Mouse (Mus musculus) hindbrain, embryonic 11.5 days (tissue): Measurements from ENCODE around the gene Ncan. TPM values are rescaled to one million over a fixed set of nuclear protein-coding genes. Genes with fewer than 3 reads are reported as not detected.

ENCODE experiments used
- ATAC-seq: fragments of 200-750 bp; cut with Nextera tagmentation; 2 replicates; pipeline ENCODE4 v1.8.0; 2017; ENCODE audit warnings: mild to moderate bottlenecking, moderate TSS enrichment, moderate library complexity; ENCODE audit not compliant: low FRiP score
- DNase-seq: peaks from one replicate; pipeline ENCODE4 v3.0.0-alpha.2; 2015; ENCODE audit warnings: low spot score
- H3K27ac ChIP-seq: fragments of 300-500 bp; sonication (generic); 2 replicates; pipeline ENCODE4 v1.5.1; 2014; ENCODE audit warnings: mild to moderate bottlenecking, low read depth, low read length
- H3K27me3 ChIP-seq: fragments of 300-500 bp; sonication (generic); 2 replicates; pipeline ENCODE4 v1.6.1; 2014; ENCODE audit warnings: mild to moderate bottlenecking, low read length, moderate library complexity, mixed read lengths; ENCODE audit not compliant: control insufficient read depth, insufficient read depth
- H3K36me3 ChIP-seq: fragments of 300-500 bp; sonication (generic); 2 replicates; pipeline ENCODE4 v1.6.1; 2014; ENCODE audit warnings: mild to moderate bottlenecking, low read length, moderate library complexity, mixed read lengths; ENCODE audit not compliant: control insufficient read depth, insufficient read depth
- H3K4me1 ChIP-seq: fragments of 300-500 bp; sonication (generic); replicated peaks from 2 replicates; pipeline ENCODE4 v1.6.1; 2014; ENCODE audit warnings: low read length, mixed read lengths; ENCODE audit not compliant: control insufficient read depth, insufficient read depth
- H3K4me2 ChIP-seq: fragments of 300-500 bp; sonication (generic); replicated peaks from 2 replicates; pipeline ENCODE4 v1.6.1; 2014; ENCODE audit warnings: mild to moderate bottlenecking, low read depth, low read length
- H3K4me3 ChIP-seq: fragments of 300-500 bp; sonication (generic); 2 replicates; pipeline ENCODE4 v1.5.1; 2014; ENCODE audit warnings: low read depth, low read length
- H3K9ac ChIP-seq: fragments of 300-500 bp; sonication (generic); 2 replicates; pipeline ENCODE4 v1.6.1; 2014; ENCODE audit warnings: low read depth, low read length
- H3K9me3 ChIP-seq: fragments of 300-500 bp; sonication (generic); 2 replicates; pipeline ENCODE4 v1.6.1; 2016; ENCODE audit warnings: low read length; ENCODE audit not compliant: control insufficient read depth
- WGBS: fragments of 180-500 bp; shearing (Covaris S2); extraction: QIAGEN DNeasy Blood & Tissue Kit; methylation state at CpG from one replicate; pipeline ENCODE4 v1.1.7; 2014; 5-methylcytosine and 5-hydroxymethylcytosine counted together
- polyA plus RNA-seq: library from polyadenylated mRNA; unstranded; fragments of >200 nt; fragmentation: Nextera tagmentation; extraction: Ambion mirVana; gene quantifications from 2 replicates; pipeline ENCODE4 v1.2.1, GENCODE M21; 2014

Gene Ncan
- polyA plus RNA-seq, 1 experiment from 2014 or later: 74.5 TPM

GRCm38 (mm10) chr8:70104506-70104905, 16.2 kb downstream of the Ncan start:
- H3K4me2 ChIP-seq: no peak overlapping the region
- H3K9me3 ChIP-seq: no peaks in the 10 kb centered on the region
- 0 out of 2 replicates have a peak, but pooled peaks cover 1% of the 10 kb centered on the region for H3K27me3 ChIP-seq
- ATAC-seq (peak; percentile 52; the same call in 1 of the 2 replicates), DNase-seq (peak; percentile 31)
- H3K4me3 ChIP-seq: no peak overlapping the region
- H3K36me3 ChIP-seq: peaks cover 7% of the 10 kb centered on the region; the same call in 1 of the 2 replicates
- no peak overlapping the region for H3K9ac ChIP-seq
- 19% methylated on average over 6 of the region's 6 CpGs for WGBS
- H3K27ac ChIP-seq: no peak overlapping the region
- no peaks in the 10 kb centered on the region for H3K4me1 ChIP-seq

- H3K4me3 ChIP-seq: no peak overlapping the region
- H3K36me3 ChIP-seq: peaks cover 18% of the 10 kb centered on the region
- no peak overlapping the region for H3K4me2 ChIP-seq
- ATAC-seq: no peak
- 91% methylated on average over 8 of the region's 8 CpGs for whole genome bisulfite sequencing
- no peaks in the 10 kb centered on the region for H3K27me3 ChIP-seq
- DNase-seq: no peak
- no peak overlapping the region for H3K27ac ChIP-seq
- H3K9me3 ChIP-seq: no peaks in the 10 kb centered on the region; the same call in 1 of the 2 replicates
- H3K9ac ChIP-seq: no peak overlapping the region
- H3K4me1 ChIP-seq: no peaks in the 10 kb centered on the region
These were observed 20.4 kb downstream of the Ncan start for GRCm38 (mm10) chr8:70100241-70100640.

GRCm38 (mm10) chr8:70099276-70099675, 21.4 kb downstream of the Ncan start:
- H3K4me2 ChIP-seq: no peak overlapping the region
- 82% methylated on average over 8 of the region's 8 CpGs for WGBS
- H3K9me3 ChIP-seq: no peaks in the 10 kb centered on the region; the same call in 1 of the 2 replicates
- no peaks in the 10 kb centered on the region for H3K4me1 ChIP-seq
- H3K9ac ChIP-seq: no peak overlapping the region
- no peak overlapping the region for H3K4me3 ChIP-seq
- H3K27me3 ChIP-seq: no peaks in the 10 kb centered on the region
- peaks cover 21% of the 10 kb centered on the region for H3K36me3 ChIP-seq
- DNase-seq: no peak
- no peak for ATAC-seq
- H3K27ac ChIP-seq: no peak overlapping the region

GRCm38 (mm10) chr8:70092786-70093185, 27.9 kb downstream of the Ncan start:
- 0 out of 2 replicates have a peak, but pooled peaks cover 8% of the 10 kb centered on the region for H3K4me1 ChIP-seq
- ATAC-seq (no peak), DNase-seq (no peak)
- peaks cover 10% of the 10 kb centered on the region for H3K36me3 ChIP-seq
- no peak overlapping the region for H3K27ac ChIP-seq
- no peak overlapping the region for H3K9ac ChIP-seq
- no peak overlapping the region for H3K4me3 ChIP-seq
- peaks cover 19% of the 10 kb centered on the region for H3K27me3 ChIP-seq
- WGBS: 72% methylated on average over 8 of the region's 8 CpGs
- no peaks in the 10 kb centered on the region; the same call in 1 of the 2 replicates for H3K9me3 ChIP-seq
- H3K4me2 ChIP-seq: no peak overlapping the region

- H3K4me3 ChIP-seq: no peak overlapping the region
- no peak overlapping the region for H3K9ac ChIP-seq
- no peak overlapping the region for H3K27ac ChIP-seq
- ATAC-seq (peak; percentile 26; the same call in 1 of the 2 replicates), DNase-seq (peak; percentile 59)
- peaks cover 52% of the 10 kb centered on the region for H3K27me3 ChIP-seq
- peaks cover 10% of the 10 kb centered on the region; the same call in 1 of the 2 replicates for H3K4me1 ChIP-seq
- no peak overlapping the region for H3K4me2 ChIP-seq
- H3K9me3 ChIP-seq: no peaks in the 10 kb centered on the region
- H3K36me3 ChIP-seq: no peaks in the 10 kb centered on the region
- WGBS: 46% methylated on average over 9 of the region's 9 CpGs
These were observed 31.2 kb downstream of the Ncan start for GRCm38 (mm10) chr8:70089296-70089960.

GRCm38 (mm10) chr8:70087836-70088650, 32.6 kb downstream of the Ncan start:
- peak overlapping the region; percentile 35 for H3K9ac ChIP-seq
- ATAC-seq (peak; percentile 71), DNase-seq (peak; percentile 75)
- WGBS: 3% methylated on average over 56 of the region's 56 CpGs
- no peak overlapping the region for H3K27ac ChIP-seq
- no peaks in the 10 kb centered on the region for H3K9me3 ChIP-seq
- peaks cover 66% of the 10 kb centered on the region for H3K27me3 ChIP-seq
- peak overlapping the region; percentile 81 for H3K4me2 ChIP-seq
- H3K4me1 ChIP-seq: peaks cover 18% of the 10 kb centered on the region
- H3K36me3 ChIP-seq: no peaks in the 10 kb centered on the region
- peak overlapping the region; percentile 27 for H3K4me3 ChIP-seq

GRCm38 (mm10) chr8:70087237-70087636, 33.4 kb downstream of the Ncan start:
- Histone ChIP-seq H3K27ac (no peak overlapping the region), H3K4me3 (no peak overlapping the region), H3K27me3 (peaks cover 70% of the 10 kb centered on the region), H3K9me3 (no peaks in the 10 kb centered on the region), H3K9ac (no peak overlapping the region), H3K36me3 (no peaks in the 10 kb centered on the region), H3K4me2 (no peak overlapping the region), H3K4me1 (peaks cover 18% of the 10 kb centered on the region)
- ATAC-seq (no peak), DNase-seq (peak; percentile 15)
- WGBS: 7% methylated on average over 7 of the region's 7 CpGs

GRCm38 (mm10) chr8:70086151-70086550, 34.5 kb downstream of the Ncan start:
- Histone ChIP-seq H3K4me3 (no peak overlapping the region; the same call in 1 of the 2 replicates), H3K27ac (no peak overlapping the region), H3K4me1 (peaks cover 18% of the 10 kb centered on the region), H3K27me3 (peaks cover 70% of the 10 kb centered on the region), H3K36me3 (no peaks in the 10 kb centered on the region), H3K9ac (no peak overlapping the region), H3K9me3 (no peaks in the 10 kb centered on the region), H3K4me2 (no peak overlapping the region)
- DNase-seq (no peak), ATAC-seq (no peak)
- WGBS: 48% methylated on average over 1 of the region's 1 CpGs
